Mouse (Mus musculus): Measurements from ENCODE around the gene Tlcd1. TPM values are rescaled to one million over a fixed set of nuclear protein-coding genes. Genes with fewer than 3 reads are reported as not detected.

Gene Tlcd1
- polyA plus RNA-seq, 1 experiment from 2014 or later, result 9.2 TPM

- no peak for DNase-seq (ENCODE audit: low spot score)
- Histone ChIP-seq H3K4me3 (no peak overlapping the region), H3K36me3 (replicated peaks) (peaks cover 68% of the 10 kb centered on the region), H3K9me3 (no peaks in the 10 kb centered on the region), H3K4me1 (peaks cover 5% of the 10 kb centered on the region; the same call in 1 of the 2 replicates), H3K27me3 (replicated peaks; ENCODE audit: low read depth, poor library complexity, severe bottlenecking) (no peaks in the 10 kb centered on the region), H3K27ac (replicated peaks) (no peak overlapping the region)
- whole genome bisulfite sequencing, result 87% methylated on average over 6 of the region's 6 CpGs
Measured at GRCm38 (mm10) chr11:78204287-78204686, 27.8 kb downstream of the Tlcd1 start.

- peaks cover 81% of the 10 kb centered on the region for H3K36me3 ChIP-seq (replicated peaks)
- H3K4me1 ChIP-seq, result peaks cover 5% of the 10 kb centered on the region; the same call in 1 of the 2 replicates
- no peaks in the 10 kb centered on the region for H3K9me3 ChIP-seq
- 84% methylated on average over 13 of the region's 13 CpGs for WGBS
- H3K27ac ChIP-seq (replicated peaks), result peak overlapping the region; percentile 1; the same call in 1 of the 2 replicates
- DNase-seq (ENCODE audit: low spot score), result no peak
- no peaks in the 10 kb centered on the region for H3K27me3 ChIP-seq (replicated peaks; ENCODE audit: low read depth, poor library complexity, severe bottlenecking)
- H3K4me3 ChIP-seq, result peak overlapping the region; percentile 12; the same call in 1 of the 2 replicates
Measured at GRCm38 (mm10) chr11:78205361-78206206, 29.1 kb downstream of the Tlcd1 start.

- Histone ChIP-seq H3K4me3 (no peak overlapping the region), H3K27me3 (replicated peaks; ENCODE audit: low read depth, poor library complexity, severe bottlenecking) (no peaks in the 10 kb centered on the region), H3K9me3 (no peaks in the 10 kb centered on the region), H3K36me3 (replicated peaks) (peaks cover 97% of the 10 kb centered on the region), H3K4me1 (peaks cover 5% of the 10 kb centered on the region; the same call in 1 of the 2 replicates), H3K27ac (replicated peaks) (no peak overlapping the region)
- no peak for DNase-seq (ENCODE audit: low spot score)
- 92% methylated on average over 7 of the region's 7 CpGs for WGBS
Measured at GRCm38 (mm10) chr11:78207190-78207589, 30.7 kb downstream of the Tlcd1 start.

- no peak for DNase-seq (ENCODE audit: low spot score)
- peaks cover 100% of the 10 kb centered on the region for H3K36me3 ChIP-seq (replicated peaks)
- 90% methylated on average over 6 of the region's 6 CpGs for WGBS
- H3K27me3 ChIP-seq (replicated peaks; ENCODE audit: low read depth, poor library complexity, severe bottlenecking), result no peaks in the 10 kb centered on the region
- H3K4me3 ChIP-seq, result no peak overlapping the region
- peaks cover 5% of the 10 kb centered on the region; the same call in 1 of the 2 replicates for H3K4me1 ChIP-seq
- H3K27ac ChIP-seq (replicated peaks), result no peak overlapping the region
- no peaks in the 10 kb centered on the region for H3K9me3 ChIP-seq
Measured at GRCm38 (mm10) chr11:78209886-78210285, 33.4 kb downstream of the Tlcd1 start.

- 71% methylated on average over 7 of the region's 7 CpGs for WGBS
- H3K36me3 ChIP-seq (replicated peaks), result peaks cover 100% of the 10 kb centered on the region
Measured at GRCm38 (mm10) chr11:78210615-78211014, 34.1 kb downstream of the Tlcd1 start.

GRCm38 (mm10) chr11:78211513-78211912 is 35.0 kb downstream of the Tlcd1 start:
- DNase-seq (ENCODE audit: low spot score), result no peak
- WGBS, result 94% methylated on average over 5 of the region's 5 CpGs
- H3K4me1 ChIP-seq, result no peaks in the 10 kb centered on the region
- H3K27ac ChIP-seq (replicated peaks), result no peak overlapping the region
- no peaks in the 10 kb centered on the region for H3K27me3 ChIP-seq (replicated peaks; ENCODE audit: low read depth, poor library complexity, severe bottlenecking)
- H3K36me3 ChIP-seq (replicated peaks), result peaks cover 100% of the 10 kb centered on the region
- H3K9me3 ChIP-seq, result no peaks in the 10 kb centered on the region
- H3K4me3 ChIP-seq, result no peak overlapping the region

More at GRCm38 (mm10) chr11:78210615-78211014, 34.1 kb downstream of the Tlcd1 start:
- H3K4me1 ChIP-seq, result peaks cover 4% of the 10 kb centered on the region; the same call in 1 of the 2 replicates
- H3K9me3 ChIP-seq, result no peaks in the 10 kb centered on the region
- no peak overlapping the region for H3K4me3 ChIP-seq
- DNase-seq (ENCODE audit: low spot score), result no peak
- no peaks in the 10 kb centered on the region for H3K27me3 ChIP-seq (replicated peaks; ENCODE audit: low read depth, poor library complexity, severe bottlenecking)
- no peak overlapping the region for H3K27ac ChIP-seq (replicated peaks)

GRCm38 (mm10) chr11:78213086-78213817 is 36.7 kb downstream of the Tlcd1 start:
- no peaks in the 10 kb centered on the region for H3K9me3 ChIP-seq
- H3K27me3 ChIP-seq (replicated peaks; ENCODE audit: low read depth, poor library complexity, severe bottlenecking), result no peaks in the 10 kb centered on the region
- peaks cover 100% of the 10 kb centered on the region for H3K36me3 ChIP-seq (replicated peaks)
- H3K4me3 ChIP-seq, result no peak overlapping the region
- no peak for DNase-seq (ENCODE audit: low spot score)
- H3K4me1 ChIP-seq, result no peaks in the 10 kb centered on the region
- WGBS, result 95% methylated on average over 14 of the region's 14 CpGs
- no peak overlapping the region for H3K27ac ChIP-seq (replicated peaks)

GRCm38 (mm10) chr11:78215709-78216317 is 39.3 kb downstream of the Tlcd1 start:
- Histone ChIP-seq H3K27me3 (replicated peaks; ENCODE audit: low read depth, poor library complexity, severe bottlenecking) (no peaks in the 10 kb centered on the region), H3K27ac (replicated peaks) (no peak overlapping the region), H3K4me1 (no peaks in the 10 kb centered on the region), H3K4me3 (no peak overlapping the region), H3K36me3 (replicated peaks) (peaks cover 100% of the 10 kb centered on the region), H3K9me3 (no peaks in the 10 kb centered on the region)
- no peak for DNase-seq (ENCODE audit: low spot score)
- 92% methylated on average over 11 of the region's 11 CpGs for whole genome bisulfite sequencing

- WGBS, result 94% methylated on average over 4 of the region's 4 CpGs
- Histone ChIP-seq H3K9me3 (no peaks in the 10 kb centered on the region), H3K27me3 (replicated peaks; ENCODE audit: low read depth, poor library complexity, severe bottlenecking) (no peaks in the 10 kb centered on the region), H3K4me1 (no peaks in the 10 kb centered on the region), H3K4me3 (no peak overlapping the region), H3K27ac (replicated peaks) (no peak overlapping the region), H3K36me3 (replicated peaks) (peaks cover 100% of the 10 kb centered on the region)
- DNase-seq (ENCODE audit: low spot score), result no peak
Measured at GRCm38 (mm10) chr11:78223586-78223985, 47.1 kb downstream of the Tlcd1 start.

Small RNAs within 50 kb of the gene (microRNA-seq; reads per million reads assigned to microRNA genes)
- not detected for gene Mir7653

Other genes starting within 250 kb of the Tlcd1 start
- 2.3 and 2.5 TPM in 2 replicates for gene Sez6, start 245.9 kb upstream of the Tlcd1 start, polyA plus RNA-seq (2016; fragmentation: Nextera tagmentation; extraction: Ambion mirVana)
- gene Phf12, start 194.0 kb upstream of the Tlcd1 start, polyA plus RNA-seq (2016; fragmentation: Nextera tagmentation; extraction: Ambion mirVana), result 20.5 and 21.6 TPM in 2 replicates
- 12.8 and 13.2 TPM in 2 replicates for gene Dhrs13, start 144.4 kb upstream of the Tlcd1 start, polyA plus RNA-seq (2016; fragmentation: Nextera tagmentation; extraction: Ambion mirVana)
- gene Flot2, start 138.8 kb upstream of the Tlcd1 start, polyA plus RNA-seq (2016; fragmentation: Nextera tagmentation; extraction: Ambion mirVana), result 57.8 and 60.9 TPM in 2 replicates
- 40.9 and 41.5 TPM in 2 replicates for gene Eral1, start 96.3 kb upstream of the Tlcd1 start, polyA plus RNA-seq (2016; fragmentation: Nextera tagmentation; extraction: Ambion mirVana)
- gene Fam222b, start 82.1 kb upstream of the Tlcd1 start, polyA plus RNA-seq (2016; fragmentation: Nextera tagmentation; extraction: Ambion mirVana), result 28.2 and 29.9 TPM in 2 replicates
- 151 and 157 TPM in 2 replicates for gene Traf4, start 11.1 kb upstream of the Tlcd1 start, polyA plus RNA-seq (2016; fragmentation: Nextera tagmentation; extraction: Ambion mirVana)
- 13.5 and 15.3 TPM in 2 replicates for gene Nek8, start within 50 bp of the Tlcd1 start, polyA plus RNA-seq (2016; fragmentation: Nextera tagmentation; extraction: Ambion mirVana)
- 1,123 and 1,138 TPM in 2 replicates for gene Rpl23a, start 6.9 kb downstream of the Tlcd1 start, polyA plus RNA-seq (2016; fragmentation: Nextera tagmentation; extraction: Ambion mirVana)
- 107 and 123 TPM in 2 replicates for gene Rab34, start 11.7 kb downstream of the Tlcd1 start, polyA plus RNA-seq (2016; fragmentation: Nextera tagmentation; extraction: Ambion mirVana)
- 1.6 and 2.3 TPM in 2 replicates for gene Proca1, start 16.7 kb downstream of the Tlcd1 start, polyA plus RNA-seq (2016; fragmentation: Nextera tagmentation; extraction: Ambion mirVana)
- gene Sdf2, start 69.0 kb downstream of the Tlcd1 start, polyA plus RNA-seq (2016; fragmentation: Nextera tagmentation; extraction: Ambion mirVana), result 43.5 and 44.9 TPM in 2 replicates
- gene Supt6, start 69.3 kb downstream of the Tlcd1 start, polyA plus RNA-seq (2016; fragmentation: Nextera tagmentation; extraction: Ambion mirVana), result 39.2 TPM in 2 replicates
- gene 2610507B11Rik, start 85.0 kb downstream of the Tlcd1 start, polyA plus RNA-seq (2016; fragmentation: Nextera tagmentation; extraction: Ambion mirVana), result 60.4 and 72.1 TPM in 2 replicates
- gene BC030499, start 114.1 kb downstream of the Tlcd1 start, polyA plus RNA-seq (2016; fragmentation: Nextera tagmentation; extraction: Ambion mirVana), result 0.48 and 0.49 TPM in 2 replicates
- 65.7 and 73.1 TPM in 2 replicates for gene Spag5, start 124.8 kb downstream of the Tlcd1 start, polyA plus RNA-seq (2016; fragmentation: Nextera tagmentation; extraction: Ambion mirVana)
- 3.0 and 3.2 TPM in 2 replicates for gene Aldoc, start 146.3 kb downstream of the Tlcd1 start, polyA plus RNA-seq (2016; fragmentation: Nextera tagmentation; extraction: Ambion mirVana)
- 73.7 and 74.9 TPM in 2 replicates for gene Pigs, start 151.7 kb downstream of the Tlcd1 start, polyA plus RNA-seq (2016; fragmentation: Nextera tagmentation; extraction: Ambion mirVana)
- 67.7 and 69.1 TPM in 2 replicates for gene Unc119, start 166.8 kb downstream of the Tlcd1 start, polyA plus RNA-seq (2016; fragmentation: Nextera tagmentation; extraction: Ambion mirVana)
- gene Foxn1, start 209.8 kb downstream of the Tlcd1 start, polyA plus RNA-seq (2016; fragmentation: Nextera tagmentation; extraction: Ambion mirVana), result 0.21 and 0.26 TPM in 2 replicates
- gene Slc13a2, start 245.5 kb downstream of the Tlcd1 start, polyA plus RNA-seq (2016; fragmentation: Nextera tagmentation; extraction: Ambion mirVana), result not detected in 2 replicates

All from embryonic facial prominence, embryonic 10.5 days (tissue).